Mouse (Mus musculus) Patski (cell line): ENCODE measurements around the gene Rpa3. TPM values are rescaled to one million over a fixed set of nuclear protein-coding genes. Genes with fewer than 3 reads are reported as not detected.

Experiments used
- ATAC-seq: fragments of 100-300 bp; one replicate; pipeline ENCODE4 v1.8.0; 2021
- CTCF ChIA-PET: fragments of 350-600 bp; sonication (Branson Sonifier 250); formaldehyde crosslinking; loops from one replicate; lab custom pipeline; 2022; ENCODE audit warnings: inconsistent platforms; lab: Charles Lee
- POLR2A ChIA-PET: fragments of 350-600 bp; sonication (Branson Sonifier 250); formaldehyde crosslinking; loops from one replicate; lab custom pipeline; 2022; ENCODE audit warnings: antibody characterized with exemption, inconsistent platforms; lab: Charles Lee
- DNase-seq: peaks from one replicate; pipeline ENCODE4 v3.0.0-alpha.2; 2011; ENCODE audit warnings: low read depth, low spot score
- H3K27me3 ChIP-seq: fragments of 371-371 bp; one replicate; pipeline ENCODE4 v1.5.1; 2021
- CTCF ChIP-seq: fragments of 100-300 bp; IDR thresholded peaks from one replicate; pipeline ENCODE4 v1.5.1; 2021
- in situ Hi-C: fragments of 300-500 bp; cut with MboI; formaldehyde crosslinking; loops from 3 replicates; pipeline ENCODE4 v1.11.1; 2018; ENCODE audit warnings: low pct_unique_long_range_greater_than_20kb, mixed read lengths
- polyA plus RNA-seq: library from polyadenylated mRNA; unstranded; gene quantifications from one replicate; pipeline ENCODE4 v1.2.3, GENCODE M21; 2021

Rpa3 gene
- polyA plus RNA-seq, 1 experiment from 2014 or later = 52.2 TPM

DNA sequence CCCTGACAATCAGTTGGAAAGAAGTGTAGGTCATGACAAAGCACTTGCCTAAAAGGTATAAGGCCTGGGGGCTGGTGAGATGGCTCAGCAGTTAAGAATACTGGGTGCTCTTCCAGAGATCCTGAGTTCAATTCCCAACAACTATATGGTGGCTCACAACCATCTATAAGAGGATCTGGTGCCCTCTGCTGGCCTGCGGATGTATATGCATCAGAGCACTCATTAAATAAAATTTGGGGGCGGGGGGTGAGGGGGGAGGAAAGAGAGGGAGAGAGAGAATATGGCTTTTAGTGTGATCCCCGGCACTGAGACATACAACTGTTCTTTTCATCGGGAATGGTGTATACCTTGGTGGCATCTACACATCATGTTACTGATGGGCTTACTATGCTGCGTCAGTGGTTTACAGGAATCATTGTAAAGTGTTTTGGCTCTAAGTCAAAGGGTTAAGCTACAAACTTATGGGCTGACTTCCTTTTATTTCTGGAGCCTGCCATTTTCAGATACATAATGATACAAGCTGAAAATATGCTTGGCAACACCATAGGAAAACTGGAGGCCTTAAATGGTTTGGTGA lies 19.5 kb upstream of the Rpa3 start:
- ChIA-PET POLR2A (no interaction called here), CTCF (interaction anchor here (0.6 to 1.5 kb wide), 3 partner anchors 9 to 233 kb away, joined by 3 read pairs; no protein-coding TSS in a partner anchor)
- in situ Hi-C loops = loop anchor here (5.0 to 10.0 kb wide), 2 partner anchors 459 to 556 kb away; no protein-coding TSS in a partner anchor
- TF ChIP-seq CTCF = peak; percentile 40
- H3K27me3 ChIP-seq = no peaks in the 10 kb centered on the region
- no peak for ATAC-seq
- DNase-seq = no peak

DNA sequence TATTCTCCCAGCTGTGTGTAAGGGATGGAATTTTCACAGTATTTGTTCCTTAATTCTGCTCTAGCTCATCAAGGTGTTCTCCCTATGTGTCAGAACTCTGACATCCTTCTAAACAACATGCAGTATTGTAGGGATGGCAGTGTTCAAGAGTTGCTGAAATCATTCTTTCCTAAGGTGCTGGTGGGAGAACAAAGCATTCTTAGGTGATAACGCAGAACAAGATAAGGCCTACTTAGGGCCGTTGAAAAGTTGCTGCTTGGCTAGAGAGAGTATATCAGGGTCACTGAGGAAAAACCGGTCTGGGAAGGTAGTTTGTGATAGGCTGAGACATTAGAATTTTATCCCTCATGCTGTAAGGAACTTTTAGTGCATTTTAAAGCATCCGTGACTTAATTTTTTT lies 17.5 kb upstream of the Rpa3 start:
- ChIA-PET CTCF (interaction anchor here (1.3 to 3.0 kb wide), 4 partner anchors 10 to 459 kb away, joined by 3 to 15 read pairs (median 6); no protein-coding TSS in a partner anchor), POLR2A (interaction anchor here (1.1 kb wide), 1 partner anchor 15 kb away, joined by 3 read pairs; no protein-coding TSS in a partner anchor)
- no peak for TF ChIP-seq CTCF
- H3K27me3 ChIP-seq = no peaks in the 10 kb centered on the region
- in situ Hi-C loops = loop anchor here (5.0 to 10.0 kb wide), 2 partner anchors 461 to 558 kb away; no protein-coding TSS in a partner anchor
- no peak for DNase-seq
- no peak for ATAC-seq

DNA sequence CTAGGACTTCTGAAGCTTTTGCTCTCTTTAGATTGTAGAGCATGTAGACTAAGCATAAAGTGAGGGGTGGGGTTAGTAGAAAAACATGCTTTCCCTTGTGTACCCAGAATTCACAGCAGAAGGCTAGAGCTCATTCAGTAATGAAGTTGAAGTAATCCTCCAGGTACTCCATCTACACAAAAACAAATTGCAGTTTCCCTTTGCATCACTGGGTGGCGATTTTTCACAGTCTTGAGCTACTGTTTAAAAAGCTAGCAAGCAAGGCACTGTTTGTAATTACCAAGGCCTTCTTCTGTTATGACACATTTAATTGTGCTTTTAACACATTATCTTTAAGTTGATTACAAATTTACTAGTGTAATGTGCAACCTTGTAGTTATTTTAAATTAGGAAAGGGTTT lies 16.1 kb upstream of the Rpa3 start:
- POLR2A ChIA-PET = no interaction called here
- H3K27me3 ChIP-seq = no peaks in the 10 kb centered on the region
- no peak for DNase-seq
- in situ Hi-C loops = loop anchor here (5.0 to 10.0 kb wide), 2 partner anchors 462 to 560 kb away; no protein-coding TSS in a partner anchor
- peak; percentile 80 for ATAC-seq
- CTCF ChIA-PET = interaction anchor here (0.9 to 3.0 kb wide), 21 partner anchors 8 to 465 kb away, joined by 3 to 15 read pairs (median 3); partner anchors contain the start of genes Gm45062, Rpa3 and Umad1
- TF ChIP-seq CTCF = peak; percentile 67

DNA sequence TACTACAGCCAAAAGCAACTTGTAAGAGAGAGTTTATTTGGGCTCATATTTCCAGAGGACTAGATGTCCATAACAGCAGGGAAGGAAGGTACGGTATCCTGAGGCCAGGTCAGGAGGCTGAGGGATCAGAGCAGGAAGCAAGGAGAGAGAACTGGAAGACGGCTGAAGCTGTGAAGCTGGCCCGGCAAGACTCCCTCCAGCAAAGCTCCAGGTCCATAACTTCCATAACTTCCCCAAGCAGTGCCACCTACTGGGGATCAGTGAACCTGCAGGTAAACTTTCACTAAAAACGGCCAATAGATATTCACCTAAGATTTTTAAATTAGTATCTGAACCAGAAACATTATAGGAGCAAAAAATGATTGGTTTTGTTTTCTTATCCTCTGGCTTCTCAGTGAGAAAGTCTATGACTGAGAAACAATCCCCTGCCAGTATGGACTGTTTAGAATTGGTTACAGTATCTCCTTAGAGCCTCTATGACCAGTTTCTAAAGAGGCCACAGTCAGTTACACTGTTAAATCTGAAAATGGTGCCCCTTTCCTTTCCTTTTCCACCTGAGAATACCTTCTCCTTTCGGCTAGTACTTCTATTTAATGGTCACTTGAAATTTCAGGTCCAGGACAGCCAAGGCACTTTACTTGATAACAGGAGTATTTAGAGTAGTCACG lies 15.5 kb upstream of the Rpa3 start:
- TF ChIP-seq CTCF = peak; percentile 58
- CTCF ChIA-PET = interaction anchor here (0.9 to 3.0 kb wide), 21 partner anchors 9 to 465 kb away, joined by 3 to 15 read pairs (median 3); partner anchors contain the start of genes Gm45062, Rpa3 and Umad1
- H3K27me3 ChIP-seq = no peaks in the 10 kb centered on the region
- DNase-seq (no peak), ATAC-seq (peak; percentile 31)
- POLR2A ChIA-PET = no interaction called here
- in situ Hi-C loops = loop anchor here (5.0 to 10.0 kb wide), 2 partner anchors 463 to 560 kb away; no protein-coding TSS in a partner anchor

DNA sequence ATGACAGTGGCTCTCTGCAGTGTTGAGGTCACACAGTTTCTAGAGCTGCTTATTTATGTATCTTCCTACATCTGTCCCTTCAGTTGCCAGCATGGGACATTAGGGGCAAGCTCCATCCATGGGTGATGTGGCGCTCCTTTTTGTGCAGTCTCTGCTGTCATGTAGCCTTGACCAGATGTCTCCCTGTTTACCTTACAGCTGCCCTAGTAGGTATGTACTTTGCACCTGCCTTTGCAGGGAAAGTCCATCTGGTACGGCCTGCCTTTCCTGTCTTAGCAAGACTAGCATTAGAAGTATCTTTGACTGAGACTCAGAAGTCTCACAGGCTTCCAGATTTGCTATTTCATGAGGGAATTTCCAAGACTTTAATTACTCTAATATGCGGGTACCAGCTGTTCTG lies 12.1 kb upstream of the Rpa3 start:
- ATAC-seq = no peak
- no peaks in the 10 kb centered on the region for H3K27me3 ChIP-seq
- ChIA-PET POLR2A (no interaction called here), CTCF (no interaction called here)
- in situ Hi-C loops = loop anchor here (10.0 kb wide), 1 partner anchor 564 kb away; no protein-coding TSS in a partner anchor
- TF ChIP-seq CTCF = no peak
- no peak for DNase-seq

DNA sequence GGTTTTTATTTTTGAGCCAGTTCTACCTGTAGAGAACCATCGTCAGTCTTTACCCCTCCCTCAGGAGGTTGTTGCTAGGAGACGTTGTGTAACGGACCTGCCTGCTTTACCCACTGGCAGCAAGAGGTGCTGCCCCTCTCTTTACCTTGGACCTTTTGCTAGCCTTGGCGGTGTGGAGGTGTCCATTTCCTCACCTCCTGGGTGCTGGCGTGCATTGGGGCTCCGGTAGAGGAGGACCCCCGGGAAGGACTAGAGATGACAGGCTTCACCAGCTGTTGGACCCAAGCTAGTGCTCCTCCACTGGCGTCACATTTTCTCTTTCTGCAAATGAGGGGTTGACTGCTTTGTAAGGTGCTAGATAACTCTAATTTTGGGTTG lies 683 bp upstream of the Rpa3 start:
- ChIA-PET POLR2A (no interaction called here), CTCF (interaction anchor here (0.7 to 2.4 kb wide), 4 partner anchors 9 to 423 kb away, joined by 3 to 9 read pairs (median 4); no protein-coding TSS in a partner anchor)
- ATAC-seq (peak; percentile 24), DNase-seq (no peak)
- no peak for TF ChIP-seq CTCF
- H3K27me3 ChIP-seq = no peaks in the 10 kb centered on the region
- in situ Hi-C loops = loop anchor here (10.0 kb wide), 1 partner anchor 255 kb away; no protein-coding TSS in a partner anchor

DNA sequence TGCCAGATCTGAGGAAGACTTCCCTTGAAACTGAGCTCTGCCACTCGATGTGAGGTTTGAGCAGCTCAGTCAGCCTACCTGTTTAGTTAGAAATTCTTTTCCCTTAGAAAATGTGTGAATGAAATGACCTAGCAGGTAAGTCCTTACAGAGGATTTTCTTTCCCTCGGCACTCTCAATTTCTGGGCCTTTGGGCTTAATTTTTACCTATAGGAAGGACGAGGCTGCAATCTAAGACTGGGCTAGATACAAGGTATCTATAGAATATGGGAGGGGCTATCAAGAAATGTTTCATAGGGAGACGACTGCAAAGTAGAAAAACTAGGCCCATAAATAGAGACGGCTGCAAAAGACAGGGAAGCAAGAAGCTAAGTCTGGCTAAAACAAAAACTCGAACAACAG lies 657 bp downstream of the Rpa3 start:
- TF ChIP-seq CTCF = no peak
- ATAC-seq (no peak), DNase-seq (no peak)
- in situ Hi-C loops = no loop called here
- ChIA-PET POLR2A (interaction anchor here (0.9 kb wide), 1 partner anchor 10 kb away, joined by 3 read pairs; no protein-coding TSS in a partner anchor), CTCF (interaction anchor here (1.3 to 2.4 kb wide), 3 partner anchors 11 to 19 kb away, joined by 3 to 9 read pairs (median 4); no protein-coding TSS in a partner anchor)
- no peaks in the 10 kb centered on the region for H3K27me3 ChIP-seq

DNA sequence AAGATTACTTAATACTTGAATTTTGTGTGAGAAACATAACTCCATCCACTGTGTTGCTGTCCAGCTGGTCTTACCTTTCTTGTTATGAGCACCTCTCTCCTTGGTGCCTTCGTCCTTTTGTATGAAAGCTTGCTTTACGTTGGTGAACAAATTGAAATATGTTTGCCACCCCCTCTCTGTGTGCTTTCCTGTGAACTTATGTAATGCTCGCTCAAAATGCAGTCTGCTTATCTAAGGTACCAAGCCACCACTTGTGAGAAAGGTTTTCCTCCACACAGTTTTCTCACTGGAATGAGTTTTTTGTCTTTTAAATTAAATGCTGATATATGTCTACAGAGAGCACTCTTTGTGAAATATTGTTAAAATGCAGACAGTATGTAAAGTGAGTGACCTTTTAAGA lies 30.4 kb downstream of the Rpa3 start:
- no peak for TF ChIP-seq CTCF
- POLR2A ChIA-PET = no interaction called here
- DNase-seq (no peak), ATAC-seq (no peak)
- in situ Hi-C loops = no loop called here
- CTCF ChIA-PET = no interaction called here
- H3K27me3 ChIP-seq = no peaks in the 10 kb centered on the region

DNA sequence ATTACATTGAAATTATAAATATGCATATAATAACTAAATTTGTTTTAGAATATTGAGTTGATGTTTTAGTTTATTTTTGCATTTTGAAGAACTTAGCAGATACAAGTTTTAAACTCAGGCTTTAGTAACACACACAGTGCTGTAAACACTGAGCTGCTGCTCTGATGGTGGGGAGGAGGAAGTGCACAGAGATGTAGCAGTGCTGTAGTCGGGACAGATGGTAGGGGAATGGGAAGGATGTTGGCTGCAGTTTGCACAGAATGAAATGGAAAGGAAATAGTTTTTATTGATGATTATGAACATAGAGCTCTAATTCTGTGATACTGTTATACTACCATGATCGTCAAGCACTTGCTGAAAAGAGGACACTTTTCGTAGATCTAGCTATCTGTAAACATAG lies 31.9 kb downstream of the Rpa3 start:
- no peak for TF ChIP-seq CTCF
- DNase-seq (no peak), ATAC-seq (no peak)
- in situ Hi-C loops = no loop called here
- H3K27me3 ChIP-seq = no peaks in the 10 kb centered on the region
- ChIA-PET CTCF (no interaction called here), POLR2A (no interaction called here)

DNA sequence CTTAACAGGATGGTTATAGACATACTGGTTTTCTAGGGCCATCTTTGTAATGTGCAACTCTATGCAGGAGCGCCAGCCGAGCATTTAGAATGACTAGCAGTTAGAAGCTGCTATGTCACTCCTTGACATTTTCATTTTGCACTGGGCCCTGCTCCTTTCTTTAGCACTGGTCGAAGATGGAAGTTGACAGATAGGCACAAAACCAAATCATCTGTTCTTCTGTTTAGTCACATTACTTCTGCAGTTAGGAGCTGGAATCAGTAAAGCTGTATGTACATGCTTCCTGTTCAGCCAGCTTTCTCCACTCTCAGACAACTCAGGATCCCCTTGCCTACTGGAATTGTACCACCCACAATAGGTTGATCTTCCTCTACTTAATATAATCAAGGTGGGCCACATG lies 48.3 kb downstream of the Rpa3 start:
- no peaks in the 10 kb centered on the region for H3K27me3 ChIP-seq
- ChIA-PET POLR2A (no interaction called here), CTCF (no interaction called here)
- in situ Hi-C loops = no loop called here
- TF ChIP-seq CTCF = no peak
- DNase-seq = no peak
- ATAC-seq = no peak
